Mouse (Mus musculus): ENCODE measurements around the gene Arid5a. TPM values are rescaled to one million over a fixed set of nuclear protein-coding genes. Genes with fewer than 3 reads are reported as not detected.

Arid5a gene
- polyA plus RNA-seq, 1 experiment from 2014 or later, result 2.2 TPM

GRCm38 (mm10) chr1:36299126-36299525, 8.4 kb upstream of the Arid5a start:
- Histone ChIP-seq H3K27me3 (peaks cover 25% of the 10 kb centered on the region), H3K9ac (no peak overlapping the region)
- 19% methylated on average over 13 of the region's 13 CpGs for WGBS

GRCm38 (mm10) chr1:36299676-36300075, 7.9 kb upstream of the Arid5a start:
- Histone ChIP-seq H3K27me3 (peaks cover 28% of the 10 kb centered on the region), H3K36me3 (ENCODE audit: poor library complexity, severe bottlenecking) (no peaks in the 10 kb centered on the region), H3K4me2 (no peak overlapping the region), H3K4me3 (no peak overlapping the region), H3K27ac (no peak overlapping the region), H3K4me1 (peaks cover 5% of the 10 kb centered on the region; the same call in 1 of the 2 replicates), H3K9me3 (replicated peaks) (no peaks in the 10 kb centered on the region), H3K9ac (peak overlapping the region; percentile 30; the same call in 1 of the 2 replicates)
- ATAC-seq, result no peak
- WGBS, result 76% methylated on average over 2 of the region's 2 CpGs

More at GRCm38 (mm10) chr1:36299126-36299525, 8.4 kb upstream of the Arid5a start:
- H3K4me3 ChIP-seq, result no peak overlapping the region
- no peaks in the 10 kb centered on the region for H3K36me3 ChIP-seq (ENCODE audit: poor library complexity, severe bottlenecking)
- H3K4me2 ChIP-seq, result no peak overlapping the region
- H3K4me1 ChIP-seq, result peaks cover 5% of the 10 kb centered on the region; the same call in 1 of the 2 replicates
- ATAC-seq, result no peak
- no peak overlapping the region for H3K27ac ChIP-seq
- H3K9me3 ChIP-seq (replicated peaks), result no peaks in the 10 kb centered on the region

GRCm38 (mm10) chr1:36300486-36300885, 7.0 kb upstream of the Arid5a start:
- H3K4me1 ChIP-seq, result peaks cover 5% of the 10 kb centered on the region; the same call in 1 of the 2 replicates
- ATAC-seq, result no peak
- no peak overlapping the region for H3K4me3 ChIP-seq
- 92% methylated on average over 6 of the region's 6 CpGs for WGBS
- H3K27ac ChIP-seq, result no peak overlapping the region
- H3K9me3 ChIP-seq (replicated peaks), result no peaks in the 10 kb centered on the region
- H3K9ac ChIP-seq, result no peak overlapping the region
- no peaks in the 10 kb centered on the region for H3K36me3 ChIP-seq (ENCODE audit: poor library complexity, severe bottlenecking)
- peaks cover 28% of the 10 kb centered on the region for H3K27me3 ChIP-seq
- H3K4me2 ChIP-seq, result no peak overlapping the region

GRCm38 (mm10) chr1:36302273-36302672, 5.3 kb upstream of the Arid5a start:
- no peak overlapping the region for H3K4me2 ChIP-seq
- H3K4me1 ChIP-seq, result peaks cover 5% of the 10 kb centered on the region; the same call in 1 of the 2 replicates
- no peak overlapping the region for H3K9ac ChIP-seq
- no peak overlapping the region for H3K4me3 ChIP-seq
- H3K9me3 ChIP-seq (replicated peaks), result no peaks in the 10 kb centered on the region
- no peaks in the 10 kb centered on the region for H3K36me3 ChIP-seq (ENCODE audit: poor library complexity, severe bottlenecking)
- H3K27me3 ChIP-seq, result peaks cover 28% of the 10 kb centered on the region
- WGBS, result 81% methylated on average over 8 of the region's 8 CpGs
- H3K27ac ChIP-seq, result no peak overlapping the region
- ATAC-seq, result no peak

- Histone ChIP-seq H3K9ac (peak overlapping the region; percentile 56; the same call in 1 of the 2 replicates), H3K4me1 (peaks cover 5% of the 10 kb centered on the region; the same call in 1 of the 2 replicates), H3K4me3 (peak overlapping the region; percentile 40), H3K36me3 (ENCODE audit: poor library complexity, severe bottlenecking) (no peaks in the 10 kb centered on the region), H3K27ac (peak overlapping the region; percentile 25; the same call in 1 of the 2 replicates), H3K4me2 (peak overlapping the region; percentile 68), H3K27me3 (peaks cover 27% of the 10 kb centered on the region), H3K9me3 (replicated peaks) (no peaks in the 10 kb centered on the region)
- no peak for ATAC-seq
- WGBS, result 13% methylated on average over 9 of the region's 9 CpGs
Measured at GRCm38 (mm10) chr1:36302957-36303356, 4.6 kb upstream of the Arid5a start.

GRCm38 (mm10) chr1:36303381-36304320, 3.9 kb upstream of the Arid5a start:
- ATAC-seq, result peak; percentile 65
- H3K36me3 ChIP-seq (ENCODE audit: poor library complexity, severe bottlenecking), result no peaks in the 10 kb centered on the region
- peaks cover 24% of the 10 kb centered on the region for H3K27me3 ChIP-seq
- 9% methylated on average over 29 of the region's 30 CpGs for WGBS
- peaks cover 11% of the 10 kb centered on the region for H3K4me1 ChIP-seq
- peak overlapping the region; percentile 68 for H3K4me2 ChIP-seq
- H3K9ac ChIP-seq, result peak overlapping the region; percentile 56; the same call in 1 of the 2 replicates
- H3K9me3 ChIP-seq (replicated peaks), result no peaks in the 10 kb centered on the region
- peak overlapping the region; percentile 25; the same call in 1 of the 2 replicates for H3K27ac ChIP-seq
- H3K4me3 ChIP-seq, result peak overlapping the region; percentile 40

- Histone ChIP-seq H3K36me3 (ENCODE audit: poor library complexity, severe bottlenecking) (no peaks in the 10 kb centered on the region), H3K9me3 (replicated peaks) (no peaks in the 10 kb centered on the region), H3K4me3 (no peak overlapping the region), H3K4me1 (peaks cover 22% of the 10 kb centered on the region), H3K4me2 (no peak overlapping the region), H3K9ac (no peak overlapping the region), H3K27me3 (peaks cover 25% of the 10 kb centered on the region), H3K27ac (no peak overlapping the region)
- WGBS, result 76% methylated on average over 7 of the region's 7 CpGs
- no peak for ATAC-seq
Measured at GRCm38 (mm10) chr1:36304764-36305163, 2.8 kb upstream of the Arid5a start.

GRCm38 (mm10) chr1:36306120-36306519, 1.4 kb upstream of the Arid5a start:
- Histone ChIP-seq H3K27me3 (peaks cover 24% of the 10 kb centered on the region), H3K4me1 (peaks cover 23% of the 10 kb centered on the region), H3K4me2 (no peak overlapping the region), H3K4me3 (no peak overlapping the region), H3K9me3 (replicated peaks) (no peaks in the 10 kb centered on the region), H3K27ac (no peak overlapping the region), H3K9ac (no peak overlapping the region), H3K36me3 (ENCODE audit: poor library complexity, severe bottlenecking) (no peaks in the 10 kb centered on the region)
- ATAC-seq, result no peak
- WGBS, result 75% methylated on average over 6 of the region's 6 CpGs

- no peak overlapping the region for H3K4me2 ChIP-seq
- no peaks in the 10 kb centered on the region for H3K9me3 ChIP-seq (replicated peaks)
- no peak for ATAC-seq
- peaks cover 21% of the 10 kb centered on the region for H3K27me3 ChIP-seq
- no peaks in the 10 kb centered on the region for H3K36me3 ChIP-seq (ENCODE audit: poor library complexity, severe bottlenecking)
- no peak overlapping the region for H3K4me3 ChIP-seq
- H3K9ac ChIP-seq, result no peak overlapping the region
- peaks cover 23% of the 10 kb centered on the region for H3K4me1 ChIP-seq
- no peak overlapping the region for H3K27ac ChIP-seq
- WGBS, result 70% methylated on average over 7 of the region's 7 CpGs
Measured at GRCm38 (mm10) chr1:36307121-36307494, 425 bp upstream of the Arid5a start.

GRCm38 (mm10) chr1:36308451-36308901, 943 bp downstream of the Arid5a start:
- Histone ChIP-seq H3K4me1 (peaks cover 18% of the 10 kb centered on the region), H3K27me3 (peaks cover 17% of the 10 kb centered on the region), H3K4me3 (peak overlapping the region; percentile 54), H3K27ac (no peak overlapping the region), H3K36me3 (ENCODE audit: poor library complexity, severe bottlenecking) (no peaks in the 10 kb centered on the region), H3K9ac (peak overlapping the region; percentile 66), H3K4me2 (peak overlapping the region; percentile 96), H3K9me3 (replicated peaks) (no peaks in the 10 kb centered on the region)
- ATAC-seq, result no peak
- WGBS, result 3% methylated on average over 12 of the region's 12 CpGs

- no peak overlapping the region for H3K27ac ChIP-seq
- H3K9ac ChIP-seq, result no peak overlapping the region
- no peaks in the 10 kb centered on the region for H3K36me3 ChIP-seq (ENCODE audit: poor library complexity, severe bottlenecking)
- H3K4me1 ChIP-seq, result peaks cover 18% of the 10 kb centered on the region
- no peaks in the 10 kb centered on the region for H3K9me3 ChIP-seq (replicated peaks)
- ATAC-seq, result no peak
- peak overlapping the region; percentile 54; the same call in 1 of the 2 replicates for H3K4me3 ChIP-seq
- H3K4me2 ChIP-seq, result peak overlapping the region; percentile 96
- 66% methylated on average over 9 of the region's 9 CpGs for WGBS
- H3K27me3 ChIP-seq, result peaks cover 17% of the 10 kb centered on the region
Measured at GRCm38 (mm10) chr1:36308966-36309475, 1.5 kb downstream of the Arid5a start.

- Histone ChIP-seq H3K9me3 (replicated peaks) (no peaks in the 10 kb centered on the region), H3K4me3 (no peak overlapping the region), H3K27me3 (peaks cover 14% of the 10 kb centered on the region), H3K27ac (no peak overlapping the region), H3K36me3 (ENCODE audit: poor library complexity, severe bottlenecking) (no peaks in the 10 kb centered on the region), H3K4me2 (peak overlapping the region; percentile 4), H3K4me1 (peaks cover 18% of the 10 kb centered on the region), H3K9ac (no peak overlapping the region)
- 9% methylated on average over 3 of the region's 3 CpGs for WGBS
- no peak for ATAC-seq
Measured at GRCm38 (mm10) chr1:36309498-36309901, 2.0 kb downstream of the Arid5a start.

Data from forebrain, embryonic 13.5 days (tissue).